8 mouse cellular contexts compared by ENCODE assay signal in genomic region chr4:151863511-151863910, GRCm38 (mm10). TPM values are rescaled to one million over a fixed set of nuclear protein-coding genes. Genes with fewer than 3 reads are reported as not detected.
A peak's percentile ranks its signal among the peaks of the same experiment; 100 is the strongest.
DNase-seq lines count a peak whose midpoint lies in the region; ATAC-seq lines count a peak whose summit lies in the region.

No protein-coding gene starts in this region.

- H3K36me3 ChIP-seq in heart, embryonic 14.5 days (ENCODE audit: control insufficient read depth, insufficient read depth, low read length): 0 out of 2 replicates have a peak, but pooled peaks cover 3% of the 10 kb centered on the region
- H3K36me3 ChIP-seq in hindbrain, embryonic 14.5 days (replicated peaks; ENCODE audit: control insufficient read depth, insufficient read depth): no peaks in the 10 kb centered on the region
- H3K36me3 ChIP-seq in midbrain, embryonic 13.5 days: no peaks in the 10 kb centered on the region

- peak overlapping the region; percentile 83 for H3K9ac ChIP-seq in heart, embryonic 14.5 days (ENCODE audit: low read length)
- peak overlapping the region; percentile 62; the same call in 1 of the 2 replicates for H3K9ac ChIP-seq in hindbrain, embryonic 14.5 days
- H3K9ac ChIP-seq in midbrain, embryonic 13.5 days (replicated peaks): 0 out of 2 replicates have a peak overlapping the region, but pooled peaks have one; percentile 63

- peaks cover 5 to 24% of the 10 kb centered on the region in 2 experiments for H3K4me1 ChIP-seq in heart, embryonic 14.5 days (ENCODE audit: control insufficient read depth in 2 of 2, insufficient read depth in 2 of 2, low read length in 2 of 2)
- H3K4me1 ChIP-seq in hindbrain, embryonic 14.5 days (replicated peaks; ENCODE audit: control insufficient read depth, insufficient read depth, low read length): peaks cover 20% of the 10 kb centered on the region
- H3K4me1 ChIP-seq in midbrain, embryonic 13.5 days (replicated peaks): peaks cover 30% of the 10 kb centered on the region

- intact Hi-C loops in heart, postnatal 36 days (cut with DNase I): loop anchor here (1.0 to 2.0 kb wide), 3 partner anchors 37 to 69 kb away; partner anchors contain the start of gene Dnajc11

- peak overlapping the region; percentile 80 for H3K4me2 ChIP-seq in heart, embryonic 14.5 days (ENCODE audit: low read length)
- peak overlapping the region; percentile 83 for H3K4me2 ChIP-seq in hindbrain, embryonic 14.5 days (replicated peaks)
- peak overlapping the region; percentile 73 for H3K4me2 ChIP-seq in midbrain, embryonic 13.5 days (replicated peaks)

- H3K9me3 ChIP-seq in heart, embryonic 14.5 days (ENCODE audit: control insufficient read depth, low read length): no peaks in the 10 kb centered on the region
- H3K9me3 ChIP-seq in hindbrain, embryonic 14.5 days (ENCODE audit: control insufficient read depth, low read length): no peaks in the 10 kb centered on the region
- H3K9me3 ChIP-seq in midbrain, embryonic 13.5 days: no peaks in the 10 kb centered on the region

- ATAC-seq in heart, embryonic 14.5 days (ENCODE audit: insufficient number of reproducible peaks, insufficient read depth, low FRiP score, low read depth): no peak
- no peak for ATAC-seq in hindbrain, embryonic 14.5 days (ENCODE audit: low FRiP score)
- no peak for ATAC-seq in midbrain, embryonic 13.5 days
- no peak for ATAC-seq in inflammation-experienced regulatory T-cells, adult 6 months

- DNase-seq in heart, postnatal 36 days: no peak
- peak; percentile 22 to 43 for DNase-seq in cerebellum, postnatal 25 days
- DNase-seq in hindbrain, embryonic 14.5 days (ENCODE audit: low spot score): no peak
- DNase-seq in urinary bladder, postnatal 10 days (ENCODE audit: low spot score): no peak
- no peak for DNase-seq in layer of hippocampus, adult 9-10 months (ENCODE audit: low spot score)

- H3K4me3 ChIP-seq in heart, embryonic 14.5 days (ENCODE audit: control insufficient read depth in 1 of 2, insufficient read depth in 1 of 2, low read depth in 1 of 2, low read length in 2 of 2): peak overlapping the region in 1 of 2 experiments; percentile 65; a peak in 2 of 4 replicates
- no peak overlapping the region for H3K4me3 ChIP-seq in hindbrain, embryonic 14.5 days (replicated peaks; ENCODE audit: low read length)
- peak overlapping the region; percentile 62; the same call in 1 of the 2 replicates for H3K4me3 ChIP-seq in midbrain, embryonic 13.5 days (replicated peaks)

- no peaks in the 10 kb centered on the region for H3K27me3 ChIP-seq in heart, embryonic 14.5 days (ENCODE audit: control insufficient read depth, insufficient read depth, low read length)
- H3K27me3 ChIP-seq in hindbrain, embryonic 14.5 days (ENCODE audit: control insufficient read depth, insufficient read depth, low read length): no peaks in the 10 kb centered on the region
- H3K27me3 ChIP-seq in midbrain, embryonic 13.5 days: peaks cover 13% of the 10 kb centered on the region

- peak overlapping the region in 1 of 2 experiments; percentile 98; a peak in 2 of 4 replicates for H3K27ac ChIP-seq in heart, embryonic 14.5 days (replicated peaks in 1 of 2; ENCODE audit: control insufficient read depth in 1 of 2, insufficient read depth in 1 of 2, low read depth in 2 of 2, low read length in 2 of 2)
- H3K27ac ChIP-seq in hindbrain, embryonic 14.5 days: no peak overlapping the region
- H3K27ac ChIP-seq in midbrain, embryonic 13.5 days: no peak overlapping the region

- 58% methylated on average over 9 of the region's 9 CpGs for WGBS in heart, embryonic 14.5 days
- 56% methylated on average over 9 of the region's 9 CpGs for WGBS in hindbrain, embryonic 14.5 days
- 54% methylated on average over 9 of the region's 9 CpGs for WGBS in midbrain, embryonic 13.5 days

RNA-seq across cellular contexts. Expression of gene Camta1, which starts 1.8 kb away (rescaled TPM):
- 150 and 167 TPM in 2 replicates for polyA plus RNA-seq in heart, embryonic 14.5 days (2014; fragmentation: Nextera tagmentation; extraction: Ambion mirVana)
- 100 to 1,000 TPM; 217 to 218 TPM for total RNA-seq in heart, postnatal 36 days (2021)
- 170 and 171 TPM in 2 replicates for polyA plus RNA-seq in hindbrain, embryonic 14.5 days (2014; fragmentation: Nextera tagmentation; extraction: Ambion mirVana)
- polyA plus RNA-seq in midbrain, embryonic 13.5 days (2015; fragmentation: Nextera tagmentation; extraction: Ambion mirVana): 161 and 163 TPM in 2 replicates
- 10 to 100 TPM; 39.6 to 58.9 (median 48.7) TPM for polyA plus RNA-seq in inflammation-experienced regulatory T-cells, adult 6 months (2017; shearing (Covaris generic))

Comparison
In these comparisons a context has a peak if more than half of its experiments do, and no peak if none do; other contexts are left out.
1. DNase-seq: peak in cerebellum, postnatal 25 days (2 of 2); none in heart, postnatal 36 days (0 of 2), hindbrain, embryonic 14.5 days (single experiment), urinary bladder, postnatal 10 days (single experiment) and layer of hippocampus, adult 9-10 months (single experiment).
2. Peak in every context shown above with its lines, with median percentiles within 50 percentile points of each other: H3K4me2 ChIP-seq and H3K9ac ChIP-seq.